ENCODE assay signal across 28 mouse cellular contexts in genomic region chr8:116290671-116291245, GRCm38 (mm10).
DNase-seq lines count a peak whose midpoint lies in the region; ATAC-seq and TF ChIP-seq lines count a peak whose summit lies in the region.
"Had no signal": no experiment of that assay in that cellular context is flagged by ENCODE, and none has a peak within 500 bp of the region (broad histone marks: within the 10 kb centered on the region; RNA-seq: fewer than 3 reads in every experiment).

No protein-coding gene starts in this region.

- TF ChIP-seq CTCF in left cerebral cortex, adult 2 months (IDR thresholded peaks at IDR 0.05): no peak

- intact Hi-C loops in left cerebral cortex, adult 2 months (cut with DNase I): no loop called here

- H3K4me1 ChIP-seq in intestine, embryonic 14.5 days (replicated peaks; ENCODE audit: control insufficient read depth, insufficient read depth, low read length): no peaks in the 10 kb centered on the region
- no peaks in the 10 kb centered on the region for H3K4me1 ChIP-seq in intestine, embryonic 15.5 days (replicated peaks)
- H3K4me1 ChIP-seq in hindbrain, embryonic 16.5 days (ENCODE audit: control insufficient read depth, insufficient read depth, low read depth, low read length): no peaks in the 10 kb centered on the region
- H3K4me1 ChIP-seq in intestine, embryonic 16.5 days (ENCODE audit: control insufficient read depth, insufficient read depth, low read length): no peaks in the 10 kb centered on the region
- H3K4me1 ChIP-seq: hindbrain, embryonic 15.5 days had no signal

- no peaks in the 10 kb centered on the region for H3K36me3 ChIP-seq in intestine, embryonic 14.5 days (ENCODE audit: control insufficient read depth, insufficient read depth, low read length)
- H3K36me3 ChIP-seq in intestine, embryonic 15.5 days: no peaks in the 10 kb centered on the region
- H3K36me3 ChIP-seq in hindbrain, embryonic 16.5 days (ENCODE audit: control insufficient read depth, insufficient read depth, low read length): no peaks in the 10 kb centered on the region
- H3K36me3 ChIP-seq in intestine, embryonic 16.5 days (ENCODE audit: control insufficient read depth, insufficient read depth, low read length): no peaks in the 10 kb centered on the region
- H3K36me3 ChIP-seq: heart, embryonic 13.5 days; hindbrain, embryonic 15.5 days had no signal

- H3K4me3 ChIP-seq in intestine, embryonic 14.5 days (ENCODE audit: low read depth, low read length): no peak overlapping the region
- H3K4me3 ChIP-seq in intestine, embryonic 15.5 days (replicated peaks): no peak overlapping the region
- H3K4me3 ChIP-seq in left cerebral cortex, adult 2 months: no peak overlapping the region
- no peak overlapping the region for H3K4me3 ChIP-seq in hindbrain, embryonic 16.5 days (ENCODE audit: low read length)
- no peak overlapping the region for H3K4me3 ChIP-seq in intestine, embryonic 16.5 days (ENCODE audit: low read length)
- H3K4me3 ChIP-seq: erythroblast, embryonic 14.5 days; heart, adult 2 months; heart, embryonic 13.5 days; hindbrain, embryonic 15.5 days had no signal

- no peak overlapping the region for H3K4me2 ChIP-seq in intestine, embryonic 14.5 days (ENCODE audit: low read length)
- H3K4me2 ChIP-seq in intestine, embryonic 15.5 days (replicated peaks): no peak overlapping the region
- no peak overlapping the region for H3K4me2 ChIP-seq in hindbrain, embryonic 16.5 days (ENCODE audit: low read length)
- no peak overlapping the region for H3K4me2 ChIP-seq in intestine, embryonic 16.5 days (ENCODE audit: low read depth, low read length)
- H3K4me2 ChIP-seq: heart, embryonic 13.5 days; hindbrain, embryonic 15.5 days had no signal

- no peaks in the 10 kb centered on the region for H3K9me3 ChIP-seq in intestine, embryonic 14.5 days (ENCODE audit: control insufficient read depth, low read length)
- H3K9me3 ChIP-seq in intestine, embryonic 15.5 days: no peaks in the 10 kb centered on the region
- no peaks in the 10 kb centered on the region for H3K9me3 ChIP-seq in hindbrain, embryonic 16.5 days (ENCODE audit: control insufficient read depth, low read length)
- no peaks in the 10 kb centered on the region for H3K9me3 ChIP-seq in intestine, embryonic 16.5 days (ENCODE audit: control insufficient read depth, low read length)
- H3K9me3 ChIP-seq: heart, embryonic 13.5 days; hindbrain, embryonic 15.5 days had no signal

- DNase-seq in intestine, embryonic 14.5 days (ENCODE audit: low spot score): peak; percentile 43
- peak; percentile 96 for DNase-seq in kidney, adult 9 months
- DNase-seq in kidney, postnatal 10 days: peak; percentile 15
- DNase-seq in left cerebral cortex, adult 2 months (ENCODE audit: extremely low spot score in 1 of 2, low spot score in 2 of 2): no peak
- no peak for DNase-seq in adrenal gland, postnatal 4 days (ENCODE audit: low spot score in 2 of 2)
- DNase-seq: adrenal gland, postnatal 10 days; cerebellum, adult 11 months; cerebellum, adult 9-11 months; heart, adult 2 months; heart, postnatal 10 days; left cerebral cortex, postnatal 4 days; lung, adult 2 months; lung, postnatal 10 days; midbrain, embryonic 14.5 days; right cerebral cortex, adult 18-20 months; thymus, adult 2 months; thymus, postnatal 36 days had no signal

- WGBS in intestine, embryonic 14.5 days: 74% methylated on average over 6 of the region's 6 CpGs
- WGBS in intestine, embryonic 15.5 days: 76% methylated on average over 6 of the region's 6 CpGs
- WGBS in hindbrain, embryonic 16.5 days: 85% methylated on average over 6 of the region's 6 CpGs
- WGBS in intestine, embryonic 16.5 days: 76% methylated on average over 6 of the region's 6 CpGs

- H3K27ac ChIP-seq in intestine, embryonic 14.5 days (ENCODE audit: low read depth): no peak overlapping the region
- H3K27ac ChIP-seq in intestine, embryonic 15.5 days: no peak overlapping the region
- H3K27ac ChIP-seq in left cerebral cortex, adult 2 months: no peak overlapping the region
- no peak overlapping the region for H3K27ac ChIP-seq in hindbrain, embryonic 16.5 days (ENCODE audit: low read depth, low read length)
- no peak overlapping the region for H3K27ac ChIP-seq in intestine, embryonic 16.5 days (ENCODE audit: low read length)
- H3K27ac ChIP-seq: heart, adult 2 months; hindbrain, embryonic 15.5 days; liver, embryonic 14.5 days; macrophage; stomach, postnatal 0 days had no signal

- no peak for ATAC-seq in intestine, embryonic 14.5 days (replicated peaks; ENCODE audit: low FRiP score, low TSS enrichment, low read depth)
- ATAC-seq in intestine, embryonic 15.5 days: no peak
- ATAC-seq in hindbrain, embryonic 16.5 days: no peak
- no peak for ATAC-seq in intestine, embryonic 16.5 days
- ATAC-seq: forebrain, embryonic 16.5 days; intestine, postnatal 0 days had no signal

- H3K9ac ChIP-seq in intestine, embryonic 14.5 days (ENCODE audit: low read length): no peak overlapping the region
- no peak overlapping the region for H3K9ac ChIP-seq in intestine, embryonic 15.5 days
- no peak overlapping the region for H3K9ac ChIP-seq in hindbrain, embryonic 16.5 days (ENCODE audit: low read depth, low read length)
- H3K9ac ChIP-seq in intestine, embryonic 16.5 days (ENCODE audit: low read depth, low read length): no peak overlapping the region
- H3K9ac ChIP-seq: heart, embryonic 13.5 days; hindbrain, embryonic 15.5 days; liver, embryonic 14.5 days had no signal

- H3K27me3 ChIP-seq in intestine, embryonic 14.5 days (replicated peaks; ENCODE audit: control insufficient read depth, insufficient read depth, low read length): no peaks in the 10 kb centered on the region
- no peaks in the 10 kb centered on the region for H3K27me3 ChIP-seq in intestine, embryonic 15.5 days (replicated peaks)
- H3K27me3 ChIP-seq in hindbrain, embryonic 16.5 days (replicated peaks; ENCODE audit: control insufficient read depth, insufficient read depth, low read length): no peaks in the 10 kb centered on the region
- no peaks in the 10 kb centered on the region for H3K27me3 ChIP-seq in intestine, embryonic 16.5 days (replicated peaks; ENCODE audit: control insufficient read depth, insufficient read depth, low read length)
- H3K27me3 ChIP-seq: heart, embryonic 13.5 days; hindbrain, embryonic 15.5 days had no signal

Comparison
In these comparisons a context has a peak if more than half of its experiments do, and no peak if none do; other contexts are left out.
1. DNase-seq: peak in intestine, embryonic 14.5 days (single experiment), kidney, adult 9 months (single experiment) and kidney, postnatal 10 days (single experiment); none in left cerebral cortex, adult 2 months (0 of 2) and adrenal gland, postnatal 4 days (0 of 2).